Mouse (Mus musculus) erythroblast, embryonic 14.5 days (primary cell): ENCODE data around the gene Utrn. TPM values are rescaled to one million over a fixed set of nuclear protein-coding genes. Genes with fewer than 3 reads are reported as not detected.

Experiments used
- H3K27me3 ChIP-seq: 2 replicates; pipeline ENCODE4 v1.6.1; 2012; ENCODE audit warnings: inconsistent platforms; ENCODE audit not compliant: control insufficient read depth
- H3K36me3 ChIP-seq: 2 replicates; pipeline ENCODE4 v1.6.1; 2012; ENCODE audit warnings: mild to moderate bottlenecking, inconsistent platforms; ENCODE audit not compliant: control insufficient read depth
- H3K4me1 ChIP-seq: 2 replicates; pipeline ENCODE4 v1.6.1; 2012; ENCODE audit warnings: inconsistent platforms; ENCODE audit not compliant: control insufficient read depth
- H3K4me3 ChIP-seq: replicated peaks from 2 replicates; pipeline ENCODE3; 2012; ENCODE audit warnings: moderate library complexity, mild to moderate bottlenecking, inconsistent platforms
- H3K9me3 ChIP-seq: 2 replicates; pipeline ENCODE4 v1.6.1; 2012; ENCODE audit warnings: low read length, inconsistent platforms, mixed read lengths; ENCODE audit not compliant: control insufficient read depth
- GATA1 ChIP-seq: IDR thresholded peaks from 2 replicates; pipeline ENCODE4 v1.6.1; 2012; ENCODE audit warnings: low read length, inconsistent platforms, mixed read lengths
- TAL1 ChIP-seq: IDR thresholded peaks from 3 replicates; pipeline ENCODE4 v1.6.1; 2012; ENCODE audit warnings: low read length, inconsistent platforms, mixed read lengths
- polyA plus RNA-seq: library from polyadenylated mRNA; stranded (reverse); fragments of >175 nt; gene quantifications from 2 replicates; pipeline ENCODE4 v1.2.3, GENCODE M21; 2012

The Utrn gene
- polyA plus RNA-seq, 1 experiment: 0.01 TPM

GRCm38 (mm10) chr10:12718386-12718785 lies 150.8 kb downstream of the Utrn start:
- Histone ChIP-seq H3K36me3 (no peaks in the 10 kb centered on the region), H3K4me1 (peaks cover 4% of the 10 kb centered on the region; the same call in 1 of the 2 replicates), H3K9me3 (no peaks in the 10 kb centered on the region), H3K4me3 (no peak overlapping the region), H3K27me3 (no peaks in the 10 kb centered on the region)
- TF ChIP-seq TAL1 (no peak), GATA1 (no peak)

GRCm38 (mm10) chr10:12717381-12717780 lies 151.8 kb downstream of the Utrn start:
- H3K27me3 ChIP-seq: no peaks in the 10 kb centered on the region
- H3K4me1 ChIP-seq: no peaks in the 10 kb centered on the region
- H3K36me3 ChIP-seq: no peaks in the 10 kb centered on the region
- no peak for TF ChIP-seq GATA1
- TF ChIP-seq TAL1: no peak
- no peak overlapping the region for H3K4me3 ChIP-seq
- H3K9me3 ChIP-seq: no peaks in the 10 kb centered on the region

DNA sequence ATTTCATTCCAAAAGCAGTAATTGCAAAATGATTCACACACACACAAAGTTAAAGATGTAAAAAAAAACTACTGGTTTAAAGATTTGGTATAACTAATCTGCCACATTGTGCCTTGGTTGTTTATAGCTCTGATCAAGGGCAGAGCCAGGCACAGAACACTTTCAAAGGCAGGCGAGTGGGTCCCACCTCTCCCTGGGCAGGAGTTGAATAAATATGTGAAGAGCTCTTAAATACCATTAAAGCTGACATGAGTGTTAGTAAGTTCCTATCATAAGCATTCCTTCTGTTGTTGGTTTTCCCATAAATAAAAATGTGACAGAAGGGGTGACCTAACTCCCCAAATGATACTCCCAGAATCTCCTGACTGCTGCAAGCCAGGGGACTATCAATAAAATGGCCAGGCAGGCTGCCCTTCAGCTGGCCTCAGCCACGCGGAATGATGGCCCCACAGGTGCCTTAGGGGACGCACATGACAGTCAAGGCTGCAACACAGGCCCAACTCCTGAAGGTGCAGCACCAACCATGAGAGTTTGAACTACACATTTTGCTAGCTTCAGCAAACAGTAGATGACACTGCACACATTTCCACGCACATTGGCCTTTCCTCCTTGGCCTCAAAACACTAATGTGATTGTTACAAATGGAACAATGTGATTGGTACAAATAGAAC lies 152.4 kb downstream of the Utrn start:
- no peak for TF ChIP-seq GATA1
- TF ChIP-seq TAL1: no peak
- H3K4me1 ChIP-seq: no peaks in the 10 kb centered on the region
- H3K9me3 ChIP-seq: no peaks in the 10 kb centered on the region
- H3K4me3 ChIP-seq: no peak overlapping the region
- peaks cover 2% of the 10 kb centered on the region; the same call in 1 of the 2 replicates for H3K36me3 ChIP-seq
- no peaks in the 10 kb centered on the region for H3K27me3 ChIP-seq

DNA sequence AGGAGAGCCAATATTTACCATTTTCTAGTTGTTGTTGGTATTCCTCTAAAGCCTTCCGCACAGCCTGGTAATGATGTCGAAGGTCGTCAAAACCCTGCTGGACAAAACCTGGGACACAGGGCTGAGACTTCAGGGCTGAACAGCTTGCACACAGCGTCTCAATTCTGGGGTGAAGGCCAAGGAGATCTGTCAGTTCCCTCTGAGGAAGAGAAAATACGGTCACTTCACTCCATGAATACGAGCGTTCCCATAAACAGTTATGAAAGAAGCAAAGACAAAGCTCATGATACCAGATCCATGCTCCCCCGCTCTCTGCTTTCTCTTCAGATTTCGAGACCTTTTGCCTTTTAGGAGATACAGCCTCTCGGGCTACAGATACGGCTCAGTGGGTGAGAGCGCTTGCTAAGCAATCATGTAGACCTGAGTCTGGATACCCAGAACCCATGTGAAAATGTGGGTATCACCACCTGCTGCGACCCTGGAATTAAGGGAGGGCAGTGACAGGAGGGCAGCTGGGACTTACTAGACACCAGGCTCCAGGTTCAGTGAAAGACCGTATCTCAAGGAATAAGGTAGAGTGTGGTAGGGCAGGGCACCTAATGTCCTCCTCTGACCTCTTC lies 155.8 kb downstream of the Utrn start:
- H3K4me1 ChIP-seq: no peaks in the 10 kb centered on the region
- H3K27me3 ChIP-seq: no peaks in the 10 kb centered on the region
- TF ChIP-seq GATA1: no peak
- no peak for TF ChIP-seq TAL1
- H3K4me3 ChIP-seq: no peak overlapping the region
- H3K9me3 ChIP-seq: no peaks in the 10 kb centered on the region
- H3K36me3 ChIP-seq: peaks cover 2% of the 10 kb centered on the region; the same call in 1 of the 2 replicates

DNA sequence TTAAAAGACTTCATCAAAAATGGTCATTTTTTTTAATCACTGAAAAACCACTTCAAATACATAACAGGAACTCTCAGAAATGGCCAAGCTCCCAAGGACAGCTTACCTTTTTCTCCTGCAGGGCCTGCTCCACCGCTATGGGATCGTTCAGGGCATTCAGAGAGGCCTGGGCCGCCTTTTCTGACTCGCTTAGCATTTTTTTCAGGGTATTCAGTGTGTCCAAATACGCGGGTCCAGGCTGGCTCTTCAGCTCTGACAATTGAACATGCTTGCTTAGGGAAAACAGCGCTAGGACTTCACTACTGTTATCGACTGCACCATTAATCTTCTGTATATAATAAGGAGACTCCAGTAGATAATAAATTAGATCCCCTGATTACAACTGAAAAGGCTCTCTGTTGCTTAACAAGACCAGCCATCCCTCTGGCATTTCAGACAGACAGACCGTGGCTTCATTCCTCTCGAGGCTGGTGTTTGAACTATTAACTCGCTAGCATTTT lies 157.8 kb downstream of the Utrn start:
- Histone ChIP-seq H3K4me3 (no peak overlapping the region), H3K4me1 (no peaks in the 10 kb centered on the region), H3K36me3 (peaks cover 2% of the 10 kb centered on the region; the same call in 1 of the 2 replicates), H3K27me3 (no peaks in the 10 kb centered on the region), H3K9me3 (no peaks in the 10 kb centered on the region)
- TF ChIP-seq GATA1 (no peak), TAL1 (no peak)

GRCm38 (mm10) chr10:12706516-12706915 lies 162.6 kb downstream of the Utrn start:
- H3K4me1 ChIP-seq: peaks cover 8% of the 10 kb centered on the region
- H3K36me3 ChIP-seq: no peaks in the 10 kb centered on the region
- H3K9me3 ChIP-seq: no peaks in the 10 kb centered on the region
- H3K4me3 ChIP-seq: no peak overlapping the region
- no peak for TF ChIP-seq TAL1
- no peak for TF ChIP-seq GATA1
- no peaks in the 10 kb centered on the region for H3K27me3 ChIP-seq

GRCm38 (mm10) chr10:12705990-12706389 lies 163.2 kb downstream of the Utrn start:
- no peaks in the 10 kb centered on the region for H3K36me3 ChIP-seq
- no peak overlapping the region for H3K4me3 ChIP-seq
- H3K9me3 ChIP-seq: no peaks in the 10 kb centered on the region
- TF ChIP-seq GATA1: no peak
- TF ChIP-seq TAL1: no peak
- peaks cover 8% of the 10 kb centered on the region for H3K4me1 ChIP-seq
- no peaks in the 10 kb centered on the region for H3K27me3 ChIP-seq

DNA sequence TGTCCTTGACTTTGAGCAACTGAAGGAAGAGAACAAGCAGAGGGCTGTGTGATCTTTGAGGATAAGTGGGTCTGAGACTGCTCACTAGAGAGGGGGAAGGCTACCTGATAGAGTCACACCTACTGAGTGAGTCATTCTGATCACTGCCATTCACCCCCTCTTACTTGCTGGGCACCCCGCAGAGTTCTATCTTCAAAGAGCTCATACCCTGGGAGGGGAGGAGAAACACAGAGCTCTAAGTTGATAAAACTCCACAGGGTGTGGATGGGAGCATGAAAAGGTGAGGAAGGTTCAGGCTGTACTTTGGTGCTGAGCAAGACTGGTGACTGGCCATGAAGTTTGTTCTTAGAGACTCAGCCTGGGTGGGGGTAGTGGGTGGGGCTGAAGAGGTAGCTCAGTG lies 164.9 kb downstream of the Utrn start:
- TF ChIP-seq TAL1 (no peak), GATA1 (no peak)
- peaks cover 8% of the 10 kb centered on the region for H3K4me1 ChIP-seq
- H3K27me3 ChIP-seq: no peaks in the 10 kb centered on the region
- H3K36me3 ChIP-seq: no peaks in the 10 kb centered on the region
- no peaks in the 10 kb centered on the region for H3K9me3 ChIP-seq
- H3K4me3 ChIP-seq: no peak overlapping the region

DNA sequence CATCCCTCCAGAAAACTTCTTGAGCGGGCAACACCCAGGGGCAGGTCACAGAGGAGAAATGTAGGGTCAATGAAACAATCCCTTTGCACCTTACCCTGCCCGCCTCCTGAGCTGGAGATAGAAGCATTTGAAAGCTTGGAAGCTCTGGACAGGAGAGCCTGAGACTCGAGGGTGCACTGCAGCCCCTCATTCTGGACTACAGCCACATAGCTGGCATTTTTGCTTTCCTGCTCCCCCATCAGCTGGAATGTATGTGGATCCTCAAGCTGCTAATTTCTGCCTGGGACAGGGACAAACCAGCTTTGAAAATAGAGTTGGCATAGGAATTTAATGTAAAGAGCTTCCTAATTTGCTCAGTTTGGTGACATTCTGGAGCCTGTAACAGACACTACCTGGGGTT lies 165.6 kb downstream of the Utrn start:
- Histone ChIP-seq H3K27me3 (no peaks in the 10 kb centered on the region), H3K36me3 (no peaks in the 10 kb centered on the region), H3K4me1 (peaks cover 8% of the 10 kb centered on the region), H3K4me3 (no peak overlapping the region), H3K9me3 (no peaks in the 10 kb centered on the region)
- TF ChIP-seq GATA1 (no peak), TAL1 (no peak)
